Mouse (Mus musculus): ENCODE measurements around the gene Spdef.

Spdef gene

DNA sequence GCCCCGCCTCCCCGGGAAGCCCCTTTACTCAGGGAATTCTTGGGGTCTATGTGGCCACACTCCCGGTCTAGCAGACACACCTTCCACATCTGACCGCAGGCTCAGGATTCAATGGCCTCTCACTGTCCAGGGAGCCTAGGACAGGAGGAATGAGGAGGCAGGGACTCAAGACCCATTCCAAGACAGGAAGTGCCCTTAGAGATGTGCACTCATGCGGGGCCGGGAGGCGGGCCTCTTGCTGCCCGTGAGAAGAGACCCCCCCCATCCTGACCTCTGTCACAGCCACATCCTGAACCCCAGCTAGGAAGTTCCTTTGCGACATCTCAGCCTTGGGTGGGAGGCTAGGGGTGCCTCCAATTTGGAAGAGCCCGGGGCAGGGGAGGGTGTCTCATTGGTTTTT is 3.7 kb downstream of the Spdef start:
- DNase-seq, result no peak

DNA sequence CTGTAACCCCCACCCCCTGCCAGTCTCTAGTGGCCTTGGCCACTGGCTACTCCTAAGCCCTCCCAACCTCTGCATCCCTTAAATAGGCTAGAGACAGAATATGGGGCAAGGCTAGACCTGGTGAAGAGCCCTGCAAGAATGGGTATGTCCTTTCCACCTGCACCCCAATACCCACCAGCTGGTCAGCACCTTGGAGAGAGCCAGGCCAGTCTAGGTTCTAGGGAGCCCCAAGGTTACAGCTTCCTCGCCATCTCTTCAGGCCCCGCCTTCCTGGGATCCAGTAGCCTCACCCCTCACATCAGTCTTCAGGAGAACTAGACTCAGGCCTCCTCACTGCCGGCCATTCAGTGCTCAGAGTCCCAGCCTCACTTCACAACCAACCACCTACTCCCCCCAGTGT is 4.4 kb downstream of the Spdef start:
- no peak for DNase-seq

DNA sequence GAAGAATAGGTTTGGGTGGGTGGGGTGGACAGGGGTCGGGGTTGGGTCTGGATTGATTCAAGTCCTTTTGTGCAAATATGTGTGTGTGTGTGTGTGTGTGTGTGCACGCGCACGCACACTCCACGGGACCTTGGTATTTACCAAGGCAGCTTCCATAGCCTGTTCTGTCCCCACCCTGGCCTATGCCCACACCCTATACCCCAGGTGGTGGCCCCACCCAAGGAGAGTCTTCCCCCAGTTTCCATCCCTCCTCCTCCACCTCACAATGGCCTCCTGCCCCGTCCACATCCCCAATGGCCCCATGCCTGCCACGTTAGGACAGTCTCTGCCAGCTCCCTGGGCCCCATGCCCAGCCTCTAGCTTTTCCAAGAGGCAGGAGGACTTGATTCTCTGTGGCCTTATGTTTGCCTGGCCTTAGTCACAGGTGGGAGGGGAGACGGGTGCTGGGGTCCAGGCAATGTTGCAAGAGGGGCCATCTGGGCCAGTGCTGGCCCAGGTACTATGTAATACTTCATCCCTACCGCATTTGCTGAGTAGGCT is 7.6 kb downstream of the Spdef start:
- peak; percentile 84 for DNase-seq

DNA sequence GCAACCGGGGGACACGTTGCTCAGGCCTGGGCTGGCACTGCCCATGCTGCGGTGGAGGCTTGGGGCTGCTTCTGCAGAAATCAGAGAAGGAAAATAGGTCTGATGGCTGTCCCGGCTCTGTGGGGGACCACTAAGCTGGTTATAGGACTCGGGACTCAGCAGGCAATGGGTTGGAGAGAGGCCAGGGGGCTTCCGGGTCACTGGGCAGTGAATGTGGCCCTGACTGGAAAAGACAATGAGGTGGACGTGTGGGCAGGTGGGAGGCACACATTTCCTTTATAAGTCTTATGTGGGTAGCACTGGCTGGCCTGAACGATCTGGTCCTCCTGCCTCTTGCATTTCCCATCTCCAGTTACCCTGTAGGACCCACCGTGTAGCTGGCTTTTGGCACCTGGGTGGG is 8.4 kb downstream of the Spdef start:
- DNase-seq, result no peak

DNA sequence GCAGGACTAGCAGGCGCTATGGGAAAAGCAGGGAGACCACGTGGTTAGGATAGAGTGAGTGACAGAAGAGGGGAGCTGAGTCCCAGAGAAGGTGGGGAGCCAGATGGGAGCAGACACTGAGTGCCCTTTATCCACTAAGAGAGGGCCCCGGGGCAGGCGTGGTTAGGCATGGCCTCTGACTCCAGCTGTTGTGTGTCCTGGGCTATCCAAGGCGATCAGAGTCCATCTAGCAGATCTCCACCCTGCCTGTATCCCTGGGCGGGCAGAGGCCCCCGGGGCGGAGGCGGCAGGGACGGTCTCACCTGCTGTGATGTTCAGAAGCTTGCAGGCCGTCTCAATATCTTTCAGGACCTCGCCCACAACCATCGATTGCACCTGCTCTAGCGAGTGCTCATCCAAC is 9.1 kb downstream of the Spdef start:
- no peak for DNase-seq

DNA sequence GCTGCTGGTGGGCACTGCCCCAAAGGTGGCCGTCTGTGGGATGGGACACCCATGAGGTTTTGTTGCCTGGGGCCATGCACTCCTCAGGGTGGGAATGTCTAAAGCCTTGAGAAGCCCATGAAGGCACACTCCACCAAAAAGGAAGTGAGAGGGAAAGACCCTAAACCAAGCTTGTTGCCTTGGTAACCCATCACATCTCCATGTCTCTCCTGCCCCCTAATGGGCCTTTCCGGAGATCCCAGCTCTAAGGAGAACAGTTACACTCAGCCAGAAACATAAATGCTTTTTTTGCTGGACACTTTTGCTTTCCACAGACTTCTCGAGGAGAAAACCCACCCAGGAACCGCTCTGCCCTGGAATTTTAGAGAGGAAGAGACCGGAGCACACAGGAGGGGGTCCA is 10.5 kb downstream of the Spdef start:
- no peak for DNase-seq

DNA sequence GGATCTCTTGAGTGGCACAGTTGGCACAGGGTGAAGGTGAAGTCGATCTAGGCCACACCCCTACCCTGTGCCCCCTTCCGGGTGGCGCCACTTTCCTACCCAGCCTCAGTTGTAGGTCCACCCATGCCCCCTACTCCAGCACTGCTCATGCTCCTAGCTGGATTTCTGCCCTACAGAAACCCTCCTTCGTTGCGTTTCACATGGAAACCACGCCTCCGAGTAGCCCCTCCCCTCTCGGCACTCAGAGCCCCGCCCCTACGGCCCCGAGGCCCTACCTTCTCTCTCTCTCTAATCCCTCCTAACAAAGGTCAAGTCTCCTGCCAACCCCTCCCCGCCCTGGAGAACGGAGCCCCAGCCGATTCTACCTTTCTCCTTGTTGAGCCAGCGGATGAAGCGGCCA is 12.0 kb downstream of the Spdef start:
- DNase-seq, result no peak

DNA sequence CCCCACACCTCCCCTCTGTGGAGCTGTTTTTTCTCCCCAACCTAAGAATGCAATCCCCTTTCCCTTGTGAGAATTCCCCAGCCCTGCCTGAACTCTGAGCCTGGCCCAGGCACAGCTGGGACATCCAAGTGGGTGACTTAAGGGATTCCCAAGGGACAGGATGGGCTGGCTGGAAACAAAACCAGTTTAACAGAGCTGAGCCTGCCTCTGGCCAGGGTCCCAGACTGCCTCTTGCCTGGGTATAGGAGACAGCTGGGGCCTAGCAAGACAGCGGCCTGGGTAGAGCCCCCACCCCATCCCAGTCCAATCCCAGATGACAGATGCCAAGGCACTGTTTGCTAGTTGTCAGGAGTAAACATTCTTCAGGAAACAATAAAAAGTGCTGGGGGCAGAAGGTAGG is 15.9 kb downstream of the Spdef start:
- DNase-seq, result no peak

DNA sequence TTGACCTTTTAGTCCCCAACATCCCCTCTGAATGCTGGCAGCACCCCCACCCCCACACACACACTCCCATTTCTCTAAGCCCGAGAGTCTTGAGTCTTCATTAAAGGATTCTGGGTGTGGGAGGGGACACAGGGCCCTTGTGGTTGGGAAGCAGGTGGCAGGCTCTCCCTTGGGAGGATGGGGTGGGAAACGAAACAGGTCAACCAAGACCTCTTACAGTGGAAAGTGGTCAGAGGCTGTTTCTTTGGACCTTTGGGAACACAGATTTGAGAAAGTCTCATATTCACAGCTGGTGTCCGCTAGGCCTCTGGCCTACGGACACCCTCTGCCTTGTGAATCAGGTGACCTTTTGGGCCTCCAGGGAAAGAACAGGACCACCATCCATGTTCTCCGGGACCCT is 19.1 kb downstream of the Spdef start:
- no peak for DNase-seq

DNA sequence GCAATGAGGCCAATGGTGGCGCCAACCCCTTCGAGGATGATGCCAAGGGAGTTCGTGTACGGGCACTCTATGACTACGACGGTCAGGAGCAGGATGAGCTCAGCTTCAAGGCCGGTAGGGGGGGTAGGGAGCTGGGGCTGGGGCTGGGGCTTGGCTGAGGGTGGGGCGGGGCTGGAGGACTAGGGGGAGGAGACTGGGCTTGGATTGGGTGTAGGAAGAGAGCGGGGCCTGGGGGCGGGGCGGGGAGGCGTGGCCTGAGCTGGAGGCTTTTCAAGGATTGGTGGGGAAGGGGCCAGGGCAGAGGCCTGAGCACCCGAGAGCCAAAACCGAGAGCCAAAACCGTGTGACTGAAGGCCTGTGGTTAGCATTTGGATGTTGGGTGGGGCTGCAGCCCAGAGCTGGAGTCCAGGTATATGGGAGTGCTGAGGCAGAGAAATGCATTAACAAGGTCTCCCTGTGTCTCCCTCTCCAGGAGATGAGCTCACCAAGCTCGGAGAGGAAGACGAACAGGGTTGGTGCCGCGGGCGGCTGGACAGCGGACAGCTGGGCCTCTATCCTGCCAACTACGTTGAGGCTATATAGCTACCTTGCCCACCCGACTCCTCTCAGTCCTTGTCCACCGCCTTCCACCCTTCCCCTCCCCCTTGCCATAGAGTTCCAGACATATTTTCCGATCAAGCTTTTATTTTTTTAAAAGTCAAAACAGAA is 20.6 kb downstream of the Spdef start:
- no peak for DNase-seq

DNA sequence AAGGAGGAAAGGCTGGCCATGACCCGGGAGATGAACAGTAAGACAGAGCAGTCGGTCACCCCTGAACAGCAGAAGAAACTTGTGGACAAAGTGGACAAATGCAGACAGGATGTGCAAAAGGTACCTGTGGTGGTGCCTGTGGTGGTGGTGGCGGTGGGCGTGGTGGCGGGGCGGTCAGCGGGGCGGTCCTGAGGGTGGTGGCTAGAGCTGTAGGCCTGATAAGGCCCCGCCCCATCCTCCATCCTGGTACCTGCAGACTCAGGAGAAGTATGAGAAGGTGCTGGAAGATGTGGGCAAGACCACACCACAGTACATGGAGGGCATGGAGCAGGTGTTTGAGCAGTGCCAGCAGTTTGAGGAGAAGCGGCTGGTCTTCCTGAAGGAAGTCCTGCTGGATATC is 23.1 kb downstream of the Spdef start:
- no peak for DNase-seq

DNA sequence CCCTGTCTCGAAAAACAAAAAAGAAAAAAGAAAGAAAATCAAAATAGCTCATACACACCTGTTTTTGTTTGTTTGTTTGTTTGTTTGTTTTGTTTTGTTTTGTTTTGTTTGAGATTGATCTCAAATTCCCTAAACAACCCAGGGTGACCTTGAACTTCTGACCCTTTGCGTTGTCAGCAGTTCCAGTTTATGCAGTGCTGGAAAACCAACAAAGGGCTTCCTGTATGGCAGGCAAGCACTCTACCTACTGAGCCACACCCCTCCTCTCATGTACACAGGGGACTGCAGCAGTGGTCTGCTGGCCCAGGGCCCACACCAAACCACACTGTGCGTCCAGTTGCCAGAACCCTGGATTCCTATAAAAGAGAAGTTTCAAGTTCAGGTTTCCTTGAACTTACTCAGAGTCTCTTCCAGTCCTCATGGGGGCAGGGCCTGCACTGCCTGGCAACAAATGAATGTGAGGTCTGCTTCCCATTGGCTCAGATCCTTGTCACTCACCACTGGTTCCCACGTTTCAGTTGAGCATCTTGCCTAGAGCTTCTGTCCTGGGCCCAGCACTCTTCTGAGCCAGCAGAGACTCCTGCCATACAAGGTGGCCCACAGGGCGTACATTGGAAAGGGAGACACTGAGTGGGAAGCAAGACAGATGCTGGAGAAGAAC is 24.7 kb downstream of the Spdef start:
- no peak for DNase-seq

DNA sequence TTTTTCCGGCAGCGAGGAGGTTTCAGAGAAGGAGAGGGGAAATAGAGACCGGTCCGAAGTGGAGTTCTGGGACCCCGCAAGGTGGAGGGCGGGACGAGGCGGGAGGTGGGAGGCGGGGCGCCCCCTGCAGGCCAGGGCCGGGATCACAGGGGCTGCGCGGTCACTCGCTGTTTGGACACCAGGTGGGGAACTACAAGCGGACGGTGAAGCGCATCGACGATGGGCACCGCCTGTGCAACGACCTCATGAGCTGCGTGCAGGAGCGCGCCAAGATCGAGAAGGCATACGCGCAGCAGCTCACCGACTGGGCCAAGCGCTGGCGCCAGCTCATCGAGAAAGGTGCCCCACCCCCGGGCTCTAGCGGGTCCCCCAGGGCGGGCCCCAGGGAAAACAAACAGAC is 26.2 kb downstream of the Spdef start:
- DNase-seq, result peak; percentile 62

DNA sequence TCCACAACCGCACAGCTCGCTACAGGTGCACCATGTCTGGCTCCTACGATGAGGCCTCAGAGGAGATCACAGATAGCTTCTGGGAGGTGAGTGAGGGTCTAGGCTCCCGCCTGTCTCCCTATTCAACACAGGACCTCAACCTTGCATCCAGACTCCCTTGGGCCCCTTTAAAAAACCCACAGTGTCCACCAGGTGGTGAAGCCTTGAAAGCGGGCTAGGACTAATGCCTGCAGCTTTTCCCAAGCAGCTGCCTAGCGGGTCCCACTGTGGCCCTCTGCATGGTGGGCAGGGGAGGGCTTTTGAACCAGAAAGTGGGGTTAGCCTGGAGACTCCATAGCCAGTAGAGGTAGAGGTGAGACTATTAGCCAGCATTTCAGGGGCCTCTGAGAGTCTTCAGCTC is 26.9 kb downstream of the Spdef start:
- no peak for DNase-seq

DNA sequence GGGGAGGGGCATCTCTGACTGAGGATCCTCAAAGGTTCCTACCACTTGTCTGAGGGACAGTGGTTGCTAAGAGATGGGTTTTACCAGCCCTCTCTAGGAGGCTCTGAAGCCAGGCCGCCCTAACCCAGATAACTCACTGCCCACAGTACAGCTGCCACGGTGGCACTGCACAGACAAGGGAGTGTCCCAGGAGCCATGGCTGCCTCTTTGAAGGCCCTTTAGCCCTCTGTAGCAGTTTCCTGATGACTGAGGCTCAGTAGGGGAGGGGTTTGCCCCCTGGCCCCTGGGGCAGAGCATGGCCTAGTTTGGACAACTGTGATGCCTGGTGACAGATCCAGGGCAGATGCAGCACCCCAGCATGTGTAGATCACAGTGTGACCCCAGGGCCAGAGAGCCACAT is 27.9 kb downstream of the Spdef start:
- no peak for DNase-seq

DNA sequence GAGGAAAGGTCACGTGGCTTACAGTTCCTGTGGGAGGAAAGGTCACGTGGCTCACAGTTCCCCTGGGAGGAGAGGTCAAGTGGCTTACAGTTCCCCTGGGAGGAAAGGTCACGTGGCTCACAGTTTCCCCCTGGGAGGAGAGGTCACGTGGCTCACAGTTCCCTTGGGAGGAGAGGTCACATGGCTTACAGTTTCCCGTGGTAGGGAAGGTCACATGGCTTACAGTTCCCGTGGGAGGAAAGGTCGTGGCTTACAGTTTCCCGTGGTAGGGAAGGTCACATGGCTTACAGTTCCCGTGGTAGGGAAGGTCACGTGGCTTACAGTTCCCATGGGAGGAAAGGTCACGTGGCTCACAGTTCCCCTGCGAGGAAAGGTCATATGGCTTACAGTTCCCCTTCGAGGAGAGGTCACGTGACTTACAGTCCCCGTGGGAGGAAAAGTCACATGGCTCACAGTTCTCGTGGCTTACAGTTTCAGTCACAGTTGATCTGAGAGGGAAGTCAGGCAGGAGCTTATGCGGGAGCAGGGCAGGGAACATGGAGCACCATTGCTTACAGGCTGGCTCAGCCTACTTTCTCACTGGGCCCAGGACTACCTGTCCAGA is 29.0 kb downstream of the Spdef start:
- no peak for DNase-seq

DNA sequence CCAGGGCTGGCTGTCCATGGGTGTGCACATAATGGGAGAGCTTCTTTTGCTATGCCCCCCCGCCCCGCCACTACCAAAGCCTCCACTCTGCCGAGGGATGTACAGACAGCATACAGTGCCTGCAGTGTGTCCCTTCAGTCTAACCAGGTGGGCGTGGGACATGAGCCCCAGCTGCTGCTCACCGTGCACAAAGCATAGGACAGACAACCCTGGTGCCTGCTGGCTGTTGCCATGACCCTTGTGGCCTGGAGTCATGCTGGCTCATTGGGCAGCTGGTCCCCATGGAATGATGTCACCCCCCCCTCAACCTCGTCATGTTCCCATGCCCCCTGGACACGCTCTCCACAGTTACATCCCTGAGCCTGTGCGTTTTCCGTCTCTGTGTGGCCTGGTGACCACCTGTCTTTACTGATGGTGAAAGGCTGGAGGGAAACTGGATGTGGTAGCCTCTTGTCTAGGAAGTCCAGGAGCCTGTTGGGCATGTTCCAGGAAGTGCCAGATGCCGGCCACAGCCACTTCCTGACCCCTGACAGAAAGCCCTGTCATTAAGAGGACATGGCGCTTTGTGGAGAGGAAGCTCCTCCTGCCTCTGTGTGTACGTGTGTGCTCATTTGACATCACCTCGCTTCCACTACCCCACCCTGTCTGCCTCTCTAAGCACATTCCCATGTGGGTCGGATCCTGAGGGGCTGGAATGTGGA is 37.6 kb downstream of the Spdef start:
- DNase-seq, result no peak

DNA sequence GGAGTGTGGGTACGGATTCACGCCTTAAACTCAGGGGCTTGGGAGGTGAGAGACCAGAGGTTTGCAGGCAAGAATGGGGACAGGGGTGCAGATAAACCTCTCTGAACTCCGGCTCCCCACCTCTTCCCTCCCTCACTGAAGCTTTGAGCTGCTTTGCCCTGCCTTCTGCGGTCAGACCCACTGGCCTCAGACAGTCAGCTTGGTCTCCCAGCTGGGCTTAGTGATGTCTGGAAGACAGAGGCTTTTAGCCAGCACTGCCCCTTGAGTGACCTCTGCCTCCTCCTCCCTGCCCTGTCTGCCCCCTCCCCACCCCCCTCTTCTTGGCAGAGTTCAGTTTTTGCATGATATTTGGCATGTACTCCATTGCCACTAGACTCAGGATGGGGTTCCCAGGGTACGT is 42.4 kb downstream of the Spdef start:
- DNase-seq, result no peak

DNA sequence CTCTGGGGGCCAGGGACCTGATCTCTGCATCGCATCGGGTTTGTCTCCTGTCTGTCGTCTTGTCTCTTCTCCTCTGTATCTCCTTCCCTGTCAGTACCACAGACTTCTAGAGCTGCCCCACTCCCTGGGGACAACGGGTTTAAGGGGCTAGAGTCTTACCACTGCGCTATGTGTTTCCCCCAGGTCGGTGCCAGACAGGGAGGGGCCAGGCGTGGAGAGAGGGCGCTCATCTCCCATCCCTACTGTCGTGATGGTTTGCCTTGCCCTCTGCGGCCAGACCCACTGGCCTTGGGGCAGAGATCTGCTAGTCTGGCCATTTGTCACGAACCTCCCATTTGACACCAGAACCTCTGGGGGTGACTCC is 43.2 kb downstream of the Spdef start:
- no peak for DNase-seq

DNA sequence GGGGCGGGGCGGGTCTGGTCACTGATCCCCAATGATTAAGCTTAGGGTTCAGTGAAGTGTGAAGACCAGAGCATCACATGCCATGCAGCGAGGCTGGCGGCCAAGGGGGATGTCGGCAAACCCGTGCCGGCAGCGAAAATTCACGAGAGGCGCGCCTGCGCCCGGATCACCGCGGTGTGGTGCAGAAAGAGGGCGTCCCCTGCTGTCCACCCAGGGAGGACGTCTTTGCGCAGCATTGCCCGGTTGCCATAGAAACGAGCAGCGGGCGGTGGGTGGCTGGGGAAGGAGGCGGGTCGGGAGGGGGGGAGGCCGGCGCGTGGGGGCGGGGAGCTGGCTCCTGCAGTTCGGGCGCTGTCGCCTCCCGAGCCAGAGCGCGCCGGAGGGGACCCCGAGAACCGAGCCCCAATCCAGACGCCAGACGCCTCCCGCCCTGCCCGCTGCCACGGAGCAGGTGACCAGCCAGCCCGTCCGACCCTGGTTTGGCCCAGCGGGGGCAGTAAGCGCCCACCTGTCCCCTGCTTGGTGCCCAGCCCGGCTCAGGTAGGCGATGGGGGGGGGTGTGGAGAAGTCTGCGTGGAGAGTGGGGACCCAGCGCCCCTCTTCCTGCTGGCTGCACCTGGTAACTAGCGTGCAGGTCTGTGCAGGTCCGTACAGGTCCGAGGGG is 43.7 kb downstream of the Spdef start:
- peak; percentile 63 for DNase-seq

DNA sequence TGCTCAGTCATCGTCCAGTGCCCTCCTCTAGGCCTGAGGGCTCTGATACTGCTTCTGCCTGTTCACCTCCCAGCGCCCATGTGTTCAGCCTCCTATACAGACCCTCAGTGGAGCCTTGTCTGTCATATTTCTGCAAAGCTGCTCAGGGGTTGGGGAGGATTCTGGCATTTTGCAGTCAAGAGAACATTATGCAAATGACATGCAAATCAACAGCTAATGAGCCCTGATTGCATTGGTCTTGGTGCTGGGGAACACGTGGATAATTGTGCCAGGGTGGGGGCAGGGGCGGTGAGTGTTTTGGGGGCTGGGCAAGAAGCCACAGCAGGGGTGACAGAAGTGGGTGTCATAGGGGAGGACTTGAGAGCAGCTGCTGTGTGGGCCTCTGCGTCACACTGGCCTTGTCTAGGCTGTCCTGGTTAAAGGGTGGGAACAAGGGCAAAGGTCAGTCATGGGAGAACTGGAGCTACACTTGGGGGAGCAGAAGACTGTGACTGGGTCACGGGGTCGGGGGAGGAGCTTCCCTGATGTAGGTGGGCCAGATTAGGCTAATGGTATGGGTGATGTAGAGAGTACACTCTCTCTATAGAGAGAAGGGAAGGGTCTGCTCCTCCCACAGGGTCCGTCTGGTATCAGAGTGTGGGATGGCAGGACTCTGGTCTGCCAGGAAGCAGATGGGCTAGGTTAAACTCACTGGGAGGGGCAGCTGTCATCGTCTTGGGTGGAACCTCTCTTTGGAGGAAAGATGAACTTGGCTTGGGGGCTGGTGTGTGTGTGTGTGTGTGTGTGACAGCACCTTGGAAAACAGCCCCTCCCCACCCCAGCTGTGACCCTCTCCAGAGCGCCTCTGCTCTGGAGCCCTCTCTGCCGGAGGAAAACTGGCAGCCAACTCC is 49.6 kb downstream of the Spdef start:
- no peak for DNase-seq

DNA sequence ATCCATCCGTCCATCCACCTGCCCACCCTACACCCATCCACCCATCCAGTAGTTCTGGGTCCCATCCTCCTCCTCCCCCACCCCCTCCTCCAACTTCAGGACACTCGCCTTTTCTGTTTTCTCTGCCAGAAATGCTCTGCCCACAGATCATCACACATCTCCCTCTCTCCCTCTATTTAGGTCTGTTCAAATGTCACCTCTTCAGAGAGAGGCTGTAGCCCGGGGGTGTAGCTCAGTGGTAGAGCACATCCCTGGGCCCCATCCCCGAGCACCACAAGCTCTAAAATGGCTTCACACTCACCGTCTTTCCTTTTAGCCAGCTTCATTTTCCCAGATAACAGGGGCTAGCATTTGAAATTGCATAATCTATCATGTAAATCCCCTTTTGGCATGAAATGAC is 51.0 kb downstream of the Spdef start:
- no peak for DNase-seq

Measured in cerebellum, adult 8-10 months (tissue).